Mouse (Mus musculus): ENCODE data around the gene Taok3. TPM values are rescaled to one million over a fixed set of nuclear protein-coding genes. Genes with fewer than 3 reads are reported as not detected.
"Not testable (repeated sequence)": the region's sequence is repeated elsewhere in the genome, so short reads cannot be mapped to it uniquely, and the experiment has no call there.

Gene Taok3
- total and polyA plus RNA-seq, 3 experiments: 58.4 to 213 (median 139) TPM

- no peak for TF ChIP-seq GATA1 (IDR thresholded peaks at IDR 0.05; ENCODE audit: borderline replicate concordance, low read length)
- no peak for TF ChIP-seq POLR2AphosphoS5 (IDR thresholded peaks at IDR 0.05; ENCODE audit: insufficient replicate concordance, low read depth, low read length)
- TF ChIP-seq GATA2 (IDR thresholded peaks at IDR 0.05; ENCODE audit: borderline replicate concordance, low read depth, low read length): no peak
- TF ChIP-seq CTCF (IDR thresholded peaks at IDR 0.05; ENCODE audit: low read depth, low read length): no peak
- no peak for TF ChIP-seq TAL1 (conservative IDR thresholded peaks at IDR 0.05; ENCODE audit: low read depth, low read length)
- DNase-seq (ENCODE audit: low spot score) (no peak), ATAC-seq (ENCODE audit: extremely low read depth, insufficient number of reproducible peaks, low FRiP score, poor library complexity, severe bottlenecking) (peak; percentile 28; the same call in 1 of the 2 replicates)
- Histone ChIP-seq H3K9me3 (replicated peaks) (no peaks in the 10 kb centered on the region), H3K27me3 (ENCODE audit: insufficient read depth, low read length) (no peaks in the 10 kb centered on the region), H3K36me3 (replicated peaks) (no peaks in the 10 kb centered on the region), H3K4me1 (ENCODE audit: insufficient read depth, low read depth, low read length) (peaks cover 14% of the 10 kb centered on the region), H3K4me3 (ENCODE audit: low read depth, low read length) (no peak overlapping the region)
Observed at GRCm38 (mm10) chr5:117292547-117292946, 172.6 kb downstream of the Taok3 start.

DNA sequence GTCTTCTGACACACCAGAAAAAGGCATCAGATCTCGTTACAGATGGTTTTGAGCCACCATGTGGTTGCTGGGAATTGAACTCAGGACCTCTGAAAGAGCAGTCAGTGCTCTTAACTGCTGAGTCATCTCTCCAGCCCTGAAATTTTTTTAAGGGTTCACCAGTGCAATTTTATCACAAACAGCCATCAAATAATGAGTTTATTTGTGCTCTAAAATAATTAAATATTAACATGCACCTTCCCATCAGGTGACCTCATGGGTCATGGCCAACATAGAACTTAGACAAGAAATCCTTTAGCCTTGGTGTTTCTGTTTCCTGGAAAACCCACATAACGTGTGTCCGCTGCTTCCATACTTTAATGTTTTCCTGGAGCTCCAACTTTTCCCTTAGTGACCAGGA, 173.8 kb downstream of the Taok3 start:
- H3K27me3 ChIP-seq (ENCODE audit: insufficient read depth, low read length); H3K4me1 ChIP-seq (ENCODE audit: insufficient read depth, low read depth, low read length); H3K36me3 ChIP-seq (replicated peaks); H3K9me3 ChIP-seq (replicated peaks); DNase-seq (ENCODE audit: low spot score); H3K4me3 ChIP-seq (ENCODE audit: low read depth, low read length); ATAC-seq (ENCODE audit: extremely low read depth, insufficient number of reproducible peaks, low FRiP score, poor library complexity, severe bottlenecking): not testable (repeated sequence)

DNA sequence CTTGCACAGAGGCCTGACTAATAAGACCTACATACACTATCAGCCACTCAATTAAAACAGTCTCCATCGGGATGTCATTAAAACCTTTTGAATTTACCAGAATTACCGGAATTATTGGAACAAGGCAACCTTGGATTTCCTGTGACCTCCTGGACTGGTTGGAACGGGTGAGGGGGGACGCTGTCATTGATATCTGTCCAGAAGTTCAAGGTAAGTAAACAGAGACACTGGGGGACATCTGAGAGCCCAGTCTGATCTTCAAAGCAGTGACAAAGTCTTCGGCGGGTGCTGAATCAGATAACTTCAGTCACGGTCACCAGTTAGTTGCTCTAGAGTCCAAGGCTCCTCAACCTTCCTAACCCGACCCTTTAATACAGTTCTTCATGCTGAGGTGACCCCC, 175.1 kb downstream of the Taok3 start:
- peaks cover 6% of the 10 kb centered on the region; the same call in 1 of the 2 replicates for H3K4me1 ChIP-seq (ENCODE audit: insufficient read depth, low read depth, low read length)
- no peak overlapping the region for H3K4me3 ChIP-seq (ENCODE audit: low read depth, low read length)
- DNase-seq (ENCODE audit: low spot score): no peak
- ATAC-seq (ENCODE audit: extremely low read depth, insufficient number of reproducible peaks, low FRiP score, poor library complexity, severe bottlenecking): no peak
- H3K27me3 ChIP-seq (ENCODE audit: insufficient read depth, low read length): no peaks in the 10 kb centered on the region
- H3K36me3 ChIP-seq (replicated peaks): no peaks in the 10 kb centered on the region
- no peaks in the 10 kb centered on the region for H3K9me3 ChIP-seq (replicated peaks)
- no peak for TF ChIP-seq POLR2AphosphoS5 (IDR thresholded peaks at IDR 0.05; ENCODE audit: insufficient replicate concordance, low read depth, low read length)

- Histone ChIP-seq H3K36me3 (replicated peaks) (no peaks in the 10 kb centered on the region), H3K27me3 (ENCODE audit: insufficient read depth, low read length) (peaks cover 12% of the 10 kb centered on the region), H3K9me3 (replicated peaks) (peaks cover 3% of the 10 kb centered on the region; the same call in 1 of the 2 replicates), H3K4me1 (ENCODE audit: insufficient read depth, low read depth, low read length) (peaks cover 10% of the 10 kb centered on the region), H3K4me3 (ENCODE audit: low read depth, low read length) (no peak overlapping the region)
- TF ChIP-seq TAL1 (conservative IDR thresholded peaks at IDR 0.05; ENCODE audit: low read depth, low read length) (no peak), GATA2 (IDR thresholded peaks at IDR 0.05; ENCODE audit: borderline replicate concordance, low read depth, low read length) (no peak), GATA1 (IDR thresholded peaks at IDR 0.05; ENCODE audit: borderline replicate concordance, low read length) (no peak), CTCF (IDR thresholded peaks at IDR 0.05; ENCODE audit: low read depth, low read length) (no peak), POLR2AphosphoS5 (IDR thresholded peaks at IDR 0.05; ENCODE audit: insufficient replicate concordance, low read depth, low read length) (no peak)
- DNase-seq (ENCODE audit: low spot score) (no peak), ATAC-seq (ENCODE audit: extremely low read depth, insufficient number of reproducible peaks, low FRiP score, poor library complexity, severe bottlenecking) (no peak)
Observed at GRCm38 (mm10) chr5:117302899-117303298, 183.0 kb downstream of the Taok3 start.

GRCm38 (mm10) chr5:117303691-117304579, 184.0 kb downstream of the Taok3 start:
- Histone ChIP-seq H3K9me3 (replicated peaks) (peaks cover 3% of the 10 kb centered on the region; the same call in 1 of the 2 replicates), H3K4me3 (ENCODE audit: low read depth, low read length) (no peak overlapping the region), H3K36me3 (replicated peaks) (no peaks in the 10 kb centered on the region), H3K27me3 (ENCODE audit: insufficient read depth, low read length) (peaks cover 12% of the 10 kb centered on the region), H3K4me1 (ENCODE audit: insufficient read depth, low read depth, low read length) (peaks cover 10% of the 10 kb centered on the region)
- TF ChIP-seq CTCF (IDR thresholded peaks at IDR 0.05; ENCODE audit: low read depth, low read length) (no peak), GATA1 (IDR thresholded peaks at IDR 0.05; ENCODE audit: borderline replicate concordance, low read length) (no peak), POLR2AphosphoS5 (IDR thresholded peaks at IDR 0.05; ENCODE audit: insufficient replicate concordance, low read depth, low read length) (no peak), GATA2 (IDR thresholded peaks at IDR 0.05; ENCODE audit: borderline replicate concordance, low read depth, low read length) (no peak), TAL1 (conservative IDR thresholded peaks at IDR 0.05; ENCODE audit: low read depth, low read length) (no peak)
- DNase-seq (ENCODE audit: low spot score) (no peak), ATAC-seq (ENCODE audit: extremely low read depth, insufficient number of reproducible peaks, low FRiP score, poor library complexity, severe bottlenecking) (no peak)

DNA sequence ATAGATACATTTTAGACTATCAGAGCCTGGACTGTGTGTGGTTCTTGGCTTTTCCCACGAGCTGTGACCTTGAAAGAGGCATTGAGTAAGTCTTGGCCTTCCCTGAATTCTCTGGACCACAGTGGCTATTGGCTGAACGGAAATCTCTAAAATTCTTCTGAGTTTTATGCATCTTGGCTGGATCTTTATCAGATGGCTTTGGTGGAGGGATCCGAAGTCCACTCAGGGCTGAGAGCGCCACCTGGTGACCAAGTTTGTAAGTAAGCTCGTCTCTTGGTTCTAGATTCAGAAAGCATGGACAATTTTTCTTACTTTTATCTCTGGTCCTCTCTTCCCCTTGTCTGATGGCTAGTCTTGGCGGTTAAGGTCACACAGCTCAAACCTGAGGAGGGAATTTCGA, 185.0 kb downstream of the Taok3 start:
- H3K27me3 ChIP-seq (ENCODE audit: insufficient read depth, low read length): peaks cover 12% of the 10 kb centered on the region
- ATAC-seq (ENCODE audit: extremely low read depth, insufficient number of reproducible peaks, low FRiP score, poor library complexity, severe bottlenecking): 0 out of 2 replicates have a peak, but pooled peaks have one; percentile 22
- H3K4me1 ChIP-seq (ENCODE audit: insufficient read depth, low read depth, low read length): peaks cover 10% of the 10 kb centered on the region
- H3K9me3 ChIP-seq (replicated peaks): peaks cover 3% of the 10 kb centered on the region; the same call in 1 of the 2 replicates
- H3K4me3 ChIP-seq (ENCODE audit: low read depth, low read length): no peak overlapping the region
- H3K36me3 ChIP-seq (replicated peaks): no peaks in the 10 kb centered on the region
- peak; percentile 33 for DNase-seq (ENCODE audit: low spot score)
- TF ChIP-seq GATA1 (IDR thresholded peaks at IDR 0.05; ENCODE audit: borderline replicate concordance, low read length) (no peak), POLR2AphosphoS5 (IDR thresholded peaks at IDR 0.05; ENCODE audit: insufficient replicate concordance, low read depth, low read length) (no peak), GATA2 (IDR thresholded peaks at IDR 0.05; ENCODE audit: borderline replicate concordance, low read depth, low read length) (no peak), TAL1 (conservative IDR thresholded peaks at IDR 0.05; ENCODE audit: low read depth, low read length) (no peak), CTCF (IDR thresholded peaks at IDR 0.05; ENCODE audit: low read depth, low read length) (peak; percentile 45; the same call in 1 of the 2 replicates)

Measured in G1E (cell line).